Mouse (Mus musculus) intestine, embryonic 14.5 days (tissue): ENCODE results near the gene Ssx2ip. TPM values are rescaled to one million over a fixed set of nuclear protein-coding genes. Genes with fewer than 3 reads are reported as not detected.

Experiments
- ATAC-seq: fragments of 200-750 bp; cut with Nextera tagmentation; replicated peaks from 2 replicates; pipeline ENCODE4 v1.8.0; 2017; ENCODE audit warnings: low read depth, moderate number of reproducible peaks, moderate TSS enrichment, moderate library complexity; ENCODE audit not compliant: low FRiP score, low TSS enrichment
- DNase-seq: peaks from one replicate; pipeline ENCODE4 v3.0.0-alpha.2; 2018; ENCODE audit warnings: low spot score
- H3K27ac ChIP-seq: fragments of 300-500 bp; sonication (generic); 2 replicates; pipeline ENCODE4 v1.5.1; 2014; ENCODE audit warnings: low read depth, mild to moderate bottlenecking, control low read depth
- H3K27me3 ChIP-seq: fragments of 300-500 bp; sonication (generic); replicated peaks from 2 replicates; pipeline ENCODE4 v1.6.1; 2014; ENCODE audit warnings: low read length, control low read depth; ENCODE audit not compliant: control insufficient read depth, insufficient read depth
- H3K36me3 ChIP-seq: fragments of 300-500 bp; sonication (generic); 2 replicates; pipeline ENCODE4 v1.6.1; 2014; ENCODE audit warnings: low read length, control low read depth; ENCODE audit not compliant: control insufficient read depth, insufficient read depth
- H3K4me1 ChIP-seq: fragments of 300-500 bp; sonication (generic); replicated peaks from 2 replicates; pipeline ENCODE4 v1.6.1; 2014; ENCODE audit warnings: low read length, control low read depth, mixed read lengths; ENCODE audit not compliant: control insufficient read depth, insufficient read depth
- H3K4me2 ChIP-seq: fragments of 300-500 bp; sonication (generic); 2 replicates; pipeline ENCODE4 v1.6.1; 2014; ENCODE audit warnings: low read length
- H3K4me3 ChIP-seq: fragments of 300-500 bp; sonication (generic); 2 replicates; pipeline ENCODE4 v1.5.1; 2014; ENCODE audit warnings: low read depth, low read length, control low read depth, mixed read lengths
- H3K9ac ChIP-seq: fragments of 300-500 bp; sonication (generic); 2 replicates; pipeline ENCODE4 v1.6.1; 2014; ENCODE audit warnings: mild to moderate bottlenecking, low read length
- H3K9me3 ChIP-seq: fragments of 300-500 bp; sonication (generic); 2 replicates; pipeline ENCODE4 v1.6.1; 2016; ENCODE audit warnings: low read length, control low read depth; ENCODE audit not compliant: control insufficient read depth
- WGBS: fragments of 180-500 bp; shearing (Covaris S2); extraction: QIAGEN DNeasy Blood & Tissue Kit; methylation state at CpG from one replicate; pipeline ENCODE4 v1.1.7; 2014; 5-methylcytosine and 5-hydroxymethylcytosine counted together
- polyA plus RNA-seq: library from polyadenylated mRNA; unstranded; fragments of >200 nt; fragmentation: Nextera tagmentation; extraction: Ambion mirVana; gene quantifications from 2 replicates; pipeline ENCODE4 v1.2.1, GENCODE M21; 2014

Ssx2ip gene
- polyA plus RNA-seq, 1 experiment from 2014 or later = 36.3 TPM

DNA sequence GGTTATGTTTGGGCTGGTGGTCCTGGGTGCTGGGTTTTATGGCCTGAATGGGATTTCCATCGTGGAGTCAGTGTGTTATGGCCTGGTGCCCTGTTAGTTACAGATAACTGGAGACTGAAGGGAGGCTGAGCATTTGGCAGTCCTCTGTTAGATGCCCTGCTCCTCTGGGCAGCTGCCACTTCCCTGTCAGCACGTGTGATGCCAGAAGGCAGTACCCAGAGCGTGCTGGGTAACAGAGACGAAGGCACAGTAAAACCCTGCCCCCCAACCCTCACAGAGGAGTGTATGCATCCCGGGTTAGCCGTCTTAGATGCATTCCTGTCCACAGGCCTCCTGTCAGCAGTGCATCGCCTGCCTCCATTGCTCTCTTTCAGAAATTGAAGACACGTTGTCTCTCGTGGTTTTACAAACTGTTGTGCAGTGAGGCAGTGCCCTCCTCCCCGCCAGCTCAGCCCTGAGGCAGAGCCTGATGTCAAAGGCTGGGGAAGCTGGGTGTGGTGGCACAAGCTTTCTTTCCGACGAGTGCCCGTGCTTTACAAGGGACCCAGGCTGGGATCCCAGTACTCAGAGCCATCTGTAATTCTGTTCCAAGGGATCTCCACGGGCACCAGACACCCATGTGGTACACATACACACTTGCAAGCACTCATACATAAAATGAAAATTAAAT, 29.4 kb downstream of the Ssx2ip start:
- H3K36me3 ChIP-seq = peaks cover 75% of the 10 kb centered on the region
- H3K4me1 ChIP-seq = no peaks in the 10 kb centered on the region
- DNase-seq = no peak
- no peak overlapping the region for H3K4me2 ChIP-seq
- H3K9ac ChIP-seq = no peak overlapping the region
- H3K9me3 ChIP-seq = no peaks in the 10 kb centered on the region
- ATAC-seq = no peak
- no peak overlapping the region for H3K27ac ChIP-seq
- WGBS = 92% methylated on average over 14 of the region's 14 CpGs
- H3K4me3 ChIP-seq = no peak overlapping the region
- H3K27me3 ChIP-seq = no peaks in the 10 kb centered on the region

DNA sequence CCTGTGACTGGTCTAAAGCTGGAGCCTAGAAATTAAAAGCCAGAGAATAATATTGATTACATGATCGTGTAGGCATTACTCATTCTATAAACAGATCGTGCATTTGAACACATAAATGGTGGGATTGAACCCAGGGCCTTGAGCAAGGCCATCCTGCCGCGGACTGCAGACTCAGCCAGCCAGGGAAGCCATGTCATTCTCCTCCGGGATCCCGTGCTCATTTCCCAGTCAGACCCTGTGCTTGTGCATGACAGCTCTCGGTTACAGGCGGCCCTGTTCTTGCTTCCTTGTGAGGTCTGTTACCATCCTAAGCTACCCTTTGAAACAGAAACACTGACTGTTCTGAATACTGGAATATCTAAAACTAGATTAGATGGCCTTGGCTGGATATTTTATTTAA, 30.2 kb downstream of the Ssx2ip start:
- H3K9ac ChIP-seq = no peak overlapping the region
- H3K4me3 ChIP-seq = no peak overlapping the region
- no peaks in the 10 kb centered on the region for H3K4me1 ChIP-seq
- peaks cover 67% of the 10 kb centered on the region for H3K36me3 ChIP-seq
- H3K9me3 ChIP-seq = no peaks in the 10 kb centered on the region
- WGBS = 91% methylated on average over 8 of the region's 8 CpGs
- no peak overlapping the region for H3K4me2 ChIP-seq
- ATAC-seq (no peak), DNase-seq (peak; percentile 28)
- no peaks in the 10 kb centered on the region for H3K27me3 ChIP-seq
- no peak overlapping the region for H3K27ac ChIP-seq

DNA sequence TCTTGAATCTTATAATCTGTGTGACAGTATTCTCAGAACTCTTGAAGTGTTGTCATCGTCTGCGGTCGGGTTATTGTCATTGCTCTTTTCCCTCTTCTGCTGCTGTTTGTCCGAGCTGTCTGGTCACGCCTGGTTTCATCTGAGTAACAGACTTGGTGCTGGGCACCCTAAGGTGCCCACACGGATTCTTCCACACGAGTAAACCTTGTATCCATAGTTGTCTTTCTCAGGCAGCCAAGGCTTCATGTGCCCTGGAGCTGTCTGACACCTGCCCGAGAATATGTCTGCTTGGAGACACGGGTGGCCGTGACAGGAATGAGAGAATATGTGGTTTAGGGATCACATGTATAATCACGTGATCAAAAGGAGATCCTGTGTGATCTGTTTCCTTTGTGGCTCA, 31.1 kb downstream of the Ssx2ip start:
- Histone ChIP-seq H3K9ac (no peak overlapping the region), H3K9me3 (no peaks in the 10 kb centered on the region), H3K36me3 (peaks cover 59% of the 10 kb centered on the region), H3K27ac (no peak overlapping the region), H3K4me3 (no peak overlapping the region), H3K4me2 (no peak overlapping the region), H3K4me1 (no peaks in the 10 kb centered on the region), H3K27me3 (no peaks in the 10 kb centered on the region)
- WGBS = 94% methylated on average over 11 of the region's 11 CpGs
- no peak for ATAC-seq
- peak; percentile 15 for DNase-seq

DNA sequence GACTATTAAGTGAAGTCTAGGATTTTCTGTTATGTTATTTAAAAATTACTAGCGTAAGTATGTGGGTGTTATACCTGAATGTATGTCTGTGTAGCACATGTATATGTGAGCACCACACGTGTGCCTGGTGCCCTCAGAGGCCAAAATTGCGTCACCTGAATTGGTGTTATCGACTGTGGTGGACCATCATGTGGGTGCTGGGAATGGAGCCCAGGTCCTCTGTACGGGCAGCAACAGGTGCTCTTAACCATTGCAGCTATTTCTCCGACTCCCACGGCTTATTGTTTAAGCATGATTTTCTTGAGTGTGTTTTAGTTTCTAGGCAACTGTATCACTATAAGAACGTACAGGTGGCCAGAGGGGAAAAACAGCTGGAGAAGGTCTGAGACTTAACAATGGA, 31.7 kb downstream of the Ssx2ip start:
- no peaks in the 10 kb centered on the region for H3K4me1 ChIP-seq
- H3K9ac ChIP-seq = no peak overlapping the region
- peak; percentile 13 for DNase-seq
- 94% methylated on average over 8 of the region's 8 CpGs for WGBS
- no peak overlapping the region for H3K4me3 ChIP-seq
- no peak overlapping the region for H3K4me2 ChIP-seq
- no peaks in the 10 kb centered on the region for H3K27me3 ChIP-seq
- no peak for ATAC-seq
- peaks cover 53% of the 10 kb centered on the region for H3K36me3 ChIP-seq
- no peak overlapping the region for H3K27ac ChIP-seq
- H3K9me3 ChIP-seq = no peaks in the 10 kb centered on the region

DNA sequence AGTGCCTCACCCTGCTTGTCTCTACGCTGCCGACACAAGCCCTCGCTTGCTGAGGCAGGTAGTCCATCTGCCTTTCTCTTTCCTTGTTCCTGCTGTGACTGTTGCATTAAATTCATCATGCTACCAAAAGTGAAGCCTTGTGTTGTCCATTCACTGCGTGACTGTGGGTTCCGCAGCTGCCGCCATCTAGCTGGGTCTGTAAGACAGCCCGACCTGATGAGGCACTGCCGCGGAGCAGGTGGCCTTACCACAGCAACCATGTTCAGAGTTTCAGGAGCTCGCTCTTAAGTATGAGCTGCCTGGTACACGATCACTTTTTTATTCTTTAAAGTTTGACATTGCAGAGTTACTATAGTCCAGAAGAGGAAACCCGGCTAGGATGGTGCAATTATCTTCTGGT, 35.6 kb downstream of the Ssx2ip start:
- Histone ChIP-seq H3K9ac (no peak overlapping the region), H3K4me1 (no peaks in the 10 kb centered on the region), H3K36me3 (peaks cover 41% of the 10 kb centered on the region), H3K9me3 (no peaks in the 10 kb centered on the region), H3K27me3 (no peaks in the 10 kb centered on the region), H3K4me2 (no peak overlapping the region), H3K27ac (no peak overlapping the region), H3K4me3 (no peak overlapping the region)
- 89% methylated on average over 12 of the region's 12 CpGs for WGBS
- DNase-seq (peak; percentile 18), ATAC-seq (no peak)

DNA sequence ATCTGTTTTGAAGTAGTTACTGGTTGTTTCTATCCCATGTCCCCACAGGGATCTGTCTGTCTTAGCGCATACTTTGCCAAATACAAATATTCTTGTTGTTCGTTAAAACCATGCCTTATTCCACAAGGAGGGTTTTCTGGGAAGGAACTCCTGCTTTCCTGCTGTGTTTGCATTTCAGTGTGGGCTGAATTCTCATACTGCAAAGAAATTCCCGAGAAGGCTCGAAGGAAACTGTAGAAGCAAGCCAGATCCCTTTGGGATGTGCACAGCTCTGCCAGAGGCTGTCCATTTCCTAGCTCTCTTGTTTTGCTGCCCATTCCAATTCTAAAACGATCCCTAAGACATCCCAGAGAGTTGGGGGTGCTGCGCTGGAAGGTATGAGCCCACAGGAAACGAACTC, 36.0 kb downstream of the Ssx2ip start:
- Histone ChIP-seq H3K36me3 (peaks cover 41% of the 10 kb centered on the region), H3K9ac (no peak overlapping the region), H3K4me1 (no peaks in the 10 kb centered on the region), H3K4me2 (no peak overlapping the region), H3K9me3 (no peaks in the 10 kb centered on the region), H3K27ac (no peak overlapping the region), H3K4me3 (no peak overlapping the region), H3K27me3 (no peaks in the 10 kb centered on the region)
- no peak for ATAC-seq
- 91% methylated on average over 7 of the region's 7 CpGs for WGBS
- peak; percentile 43 for DNase-seq

DNA sequence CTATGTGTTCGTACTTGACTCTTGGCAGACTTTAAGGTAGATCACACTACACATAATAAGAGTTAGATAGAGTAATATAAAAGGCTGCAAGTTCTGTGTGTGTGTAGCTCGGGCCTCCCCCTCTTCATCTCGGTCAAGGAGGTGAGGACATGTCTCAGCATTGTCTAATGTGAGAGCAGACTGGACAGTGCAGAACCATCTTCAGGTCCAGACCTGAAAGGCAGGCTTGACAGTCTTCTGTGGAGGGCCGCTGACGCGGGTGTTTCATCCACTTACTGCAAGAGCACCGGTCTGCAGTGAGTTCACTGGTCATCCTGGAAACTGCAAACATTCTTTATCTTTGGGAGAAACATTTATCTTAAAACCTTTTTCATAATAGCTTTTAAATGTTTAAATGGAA, 38.0 kb downstream of the Ssx2ip start:
- no peak overlapping the region for H3K9ac ChIP-seq
- peak; percentile 32 for DNase-seq
- H3K27me3 ChIP-seq = no peaks in the 10 kb centered on the region
- no peak overlapping the region for H3K4me2 ChIP-seq
- peaks cover 23% of the 10 kb centered on the region for H3K36me3 ChIP-seq
- 93% methylated on average over 7 of the region's 7 CpGs for WGBS
- ATAC-seq = no peak
- H3K4me1 ChIP-seq = no peaks in the 10 kb centered on the region
- no peak overlapping the region for H3K4me3 ChIP-seq
- no peaks in the 10 kb centered on the region for H3K9me3 ChIP-seq
- H3K27ac ChIP-seq = no peak overlapping the region

DNA sequence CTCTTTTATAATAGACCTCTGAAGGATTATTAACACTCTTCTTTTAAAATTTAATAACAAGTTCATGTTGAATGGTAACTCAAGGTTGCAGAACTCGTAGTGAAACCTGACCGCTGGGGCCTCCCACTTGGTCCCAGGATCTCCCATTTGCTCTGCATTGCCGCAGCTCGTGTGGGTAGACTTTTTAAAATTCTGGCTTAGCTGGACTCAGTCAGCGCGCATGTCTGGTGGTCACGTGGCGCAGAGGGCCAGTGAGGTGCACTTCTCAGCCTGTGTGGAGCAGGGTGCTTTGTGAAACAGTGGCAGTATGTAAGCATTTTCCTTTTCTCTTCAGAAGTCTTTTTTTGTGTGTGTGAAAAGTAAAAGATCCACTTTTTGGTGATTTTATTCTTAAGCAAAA, 38.5 kb downstream of the Ssx2ip start:
- DNase-seq (peak; percentile 24), ATAC-seq (no peak)
- Histone ChIP-seq H3K27me3 (no peaks in the 10 kb centered on the region), H3K9ac (no peak overlapping the region), H3K4me3 (no peak overlapping the region), H3K36me3 (peaks cover 20% of the 10 kb centered on the region), H3K27ac (no peak overlapping the region), H3K4me1 (no peaks in the 10 kb centered on the region), H3K9me3 (no peaks in the 10 kb centered on the region), H3K4me2 (no peak overlapping the region)
- WGBS = 89% methylated on average over 8 of the region's 8 CpGs

DNA sequence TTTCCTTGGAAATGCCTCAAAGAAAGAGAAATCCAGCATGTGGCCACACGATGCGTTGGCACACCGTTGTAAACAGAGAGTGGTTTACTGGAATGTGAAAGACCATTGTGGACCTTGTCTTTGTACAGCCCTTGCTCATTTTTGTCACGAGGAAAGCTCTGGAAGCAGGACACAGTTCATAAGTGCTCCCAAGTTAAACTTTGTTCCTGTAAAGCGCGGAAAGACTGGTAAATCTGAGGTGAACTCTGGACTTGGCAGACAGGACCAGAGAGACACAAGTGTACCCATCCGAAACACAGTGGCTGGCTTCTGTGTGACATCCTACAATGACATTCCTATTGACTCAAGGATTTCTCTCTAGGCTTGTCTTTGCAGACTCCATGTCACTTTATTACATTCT, 38.9 kb downstream of the Ssx2ip start:
- Histone ChIP-seq H3K9ac (no peak overlapping the region), H3K27ac (no peak overlapping the region), H3K4me3 (no peak overlapping the region), H3K4me2 (no peak overlapping the region), H3K9me3 (no peaks in the 10 kb centered on the region), H3K4me1 (no peaks in the 10 kb centered on the region), H3K36me3 (peaks cover 15% of the 10 kb centered on the region), H3K27me3 (no peaks in the 10 kb centered on the region)
- DNase-seq (peak; percentile 13), ATAC-seq (no peak)
- 92% methylated on average over 7 of the region's 7 CpGs for WGBS
